Comparison of ENCODE assay signal across 8 mouse cellular contexts in the genomic region with DNA sequence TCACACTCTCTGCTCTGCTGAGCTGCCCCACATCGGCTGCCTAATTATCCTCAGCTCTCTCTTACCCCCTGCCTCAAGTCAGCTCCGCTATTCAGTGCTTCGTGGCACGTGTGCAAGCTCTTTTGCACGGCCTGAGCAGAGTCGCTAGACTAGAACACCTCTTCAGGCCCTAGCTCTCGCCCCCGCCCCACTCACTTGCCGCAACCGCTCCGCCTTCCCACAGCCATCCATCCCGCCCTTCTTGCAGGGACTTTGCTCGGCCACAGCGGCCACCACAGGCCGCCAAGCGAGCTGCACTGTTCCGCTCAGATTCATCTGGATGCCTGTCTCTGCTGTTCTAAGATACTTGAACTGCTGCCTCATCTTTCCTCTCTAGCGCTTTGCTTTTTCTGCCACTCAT. TPM values are rescaled to one million over a fixed set of nuclear protein-coding genes. Genes with fewer than 3 reads are reported as not detected.
DNase-seq lines count a peak whose midpoint lies in the region; ATAC-seq and TF ChIP-seq lines count a peak whose summit lies in the region.

No protein-coding gene starts in this region.

- H3K36me3 ChIP-seq in lung, embryonic 15.5 days = no peaks in the 10 kb centered on the region

- H3K27me3 ChIP-seq in lung, embryonic 15.5 days = no peaks in the 10 kb centered on the region

- under 1% methylated on average over 18 of the region's 18 CpGs for WGBS in lung, embryonic 15.5 days
- WGBS in olfactory bulb, adult 2 months = under 1% methylated on average over 18 of the region's 18 CpGs

- H3K9ac ChIP-seq in lung, embryonic 15.5 days = peak overlapping the region; percentile 51

- peaks cover 25% of the 10 kb centered on the region for H3K4me1 ChIP-seq in lung, embryonic 15.5 days
- H3K4me1 ChIP-seq in olfactory bulb, adult 2 months (ENCODE audit: control insufficient read depth, insufficient read depth, low read length) = peaks cover 12% of the 10 kb centered on the region

- no peak overlapping the region for H3K27ac ChIP-seq in lung, embryonic 15.5 days
- H3K27ac ChIP-seq in olfactory bulb, adult 2 months (ENCODE audit: insufficient read depth, low read depth, low read length) = no peak overlapping the region

- ATAC-seq in hematopoietic stem cell, adult 5-6 weeks (replicated peaks in 1 of 2; ENCODE audit: insufficient read depth in 1 of 2, low FRiP score in 2 of 2, low TSS enrichment in 1 of 2, low read depth in 1 of 2, poor library complexity in 2 of 2, severe bottlenecking in 2 of 2) = peak; percentile 64 to 79
- peak; percentile 32; the same call in 1 of the 2 replicates for ATAC-seq in lung, embryonic 15.5 days (ENCODE audit: borderline replicate concordance, extremely low read depth, low FRiP score, low TSS enrichment)

- peak overlapping the region; percentile 47 for H3K4me3 ChIP-seq in lung, embryonic 15.5 days
- H3K4me3 ChIP-seq in olfactory bulb, adult 2 months (ENCODE audit: insufficient read depth, low read depth, low read length) = peak overlapping the region; percentile 61

- peak overlapping the region; percentile 86 for H3K4me2 ChIP-seq in lung, embryonic 15.5 days

- H3K9me3 ChIP-seq in lung, embryonic 15.5 days = no peaks in the 10 kb centered on the region

- peak; percentile 84 for DNase-seq in Muller cell, postnatal 12 days (ENCODE audit: inconsistent ontology term)
- peak; percentile 69 for DNase-seq in cerebellum, adult 8-10 months
- DNase-seq in forelimb bud, embryonic 11.5 days (ENCODE audit: low read depth, low spot score) = peak; percentile 79
- DNase-seq in layer of hippocampus, adult 9-10 months (ENCODE audit: low spot score) = peak; percentile 33
- DNase-seq in thymus, adult 18-20 months = peak; percentile 64 to 67

- TF ChIP-seq POLR2A in olfactory bulb, adult 2 months (IDR thresholded peaks at IDR 0.05; ENCODE audit: insufficient read depth, low read depth, low read length) = 0 out of 2 replicates have a peak, but pooled peaks have one; percentile 26

- 0 out of 2 replicates have a peak, but pooled peaks have one; percentile 52 for TF ChIP-seq CTCF in olfactory bulb, adult 2 months (IDR thresholded peaks at IDR 0.05; ENCODE audit: insufficient read depth, low read depth, low read length)

RNA-seq across cellular contexts. Expression of a gene that starts 3.1 kb away (rescaled TPM):
- 67.1 and 70.6 TPM in 2 replicates for total RNA-seq in hematopoietic stem cell, adult 5-6 weeks (2017)
- 40.6 and 46.1 TPM in 2 replicates for polyA plus RNA-seq in lung, embryonic 15.5 days (2015; fragmentation: Nextera tagmentation; extraction: Ambion mirVana)
- polyA plus RNA-seq in olfactory bulb, adult 2 months (2012; ENCODE audit: insufficient read depth, insufficient read length, low replicate concordance, missing spikeins) = not detected in 2 replicates

RNA-seq across cellular contexts. Expression of a gene that starts 5.8 kb away (rescaled TPM):
- 3.5 and 3.9 TPM in 2 replicates for total RNA-seq in hematopoietic stem cell, adult 5-6 weeks (2017)
- 2.1 and 2.2 TPM in 2 replicates for polyA plus RNA-seq in lung, embryonic 15.5 days (2015; fragmentation: Nextera tagmentation; extraction: Ambion mirVana)
- not detected in 2 replicates for polyA plus RNA-seq in olfactory bulb, adult 2 months (2012; ENCODE audit: insufficient read depth, insufficient read length, low replicate concordance, missing spikeins)

RNA-seq across cellular contexts. Expression of a gene that starts 36.5 kb away (rescaled TPM):
- total RNA-seq in hematopoietic stem cell, adult 5-6 weeks (2017) = not detected in 2 replicates
- polyA plus RNA-seq in lung, embryonic 15.5 days (2015; fragmentation: Nextera tagmentation; extraction: Ambion mirVana) = not detected in 2 replicates
- not detected in 2 replicates for polyA plus RNA-seq in olfactory bulb, adult 2 months (2012; ENCODE audit: insufficient read depth, insufficient read length, low replicate concordance, missing spikeins)

Comparison
In these comparisons a context has a peak if more than half of its experiments do, and no peak if none do; other contexts are left out.
1. DNase-seq: peak in every context shown above with its lines; median percentile 84 in Muller cell, postnatal 12 days; 79 in forelimb bud, embryonic 11.5 days; 69 in cerebellum, adult 8-10 months; 66 in thymus, adult 18-20 months; 33 in layer of hippocampus, adult 9-10 months.
2. RNA of a gene that starts 3.1 kb away (polyA plus RNA-seq): 40.6 to 46.1 TPM in lung, embryonic 15.5 days; not detected in olfactory bulb, adult 2 months; every median in the first group is over 10 times any median in the second.